Mouse (Mus musculus): ENCODE data around the gene Terf2. TPM values are rescaled to one million over a fixed set of nuclear protein-coding genes. Genes with fewer than 3 reads are reported as not detected.
A peak's percentile ranks its signal among the peaks of the same experiment; 100 is the strongest.
"Not testable (repeated sequence)": the region's sequence is repeated elsewhere in the genome, so short reads cannot be mapped to it uniquely, and the experiment has no call there.

Gene Terf2
- polyA plus RNA-seq, 1 experiment from 2014 or later = 6.9 TPM

DNA sequence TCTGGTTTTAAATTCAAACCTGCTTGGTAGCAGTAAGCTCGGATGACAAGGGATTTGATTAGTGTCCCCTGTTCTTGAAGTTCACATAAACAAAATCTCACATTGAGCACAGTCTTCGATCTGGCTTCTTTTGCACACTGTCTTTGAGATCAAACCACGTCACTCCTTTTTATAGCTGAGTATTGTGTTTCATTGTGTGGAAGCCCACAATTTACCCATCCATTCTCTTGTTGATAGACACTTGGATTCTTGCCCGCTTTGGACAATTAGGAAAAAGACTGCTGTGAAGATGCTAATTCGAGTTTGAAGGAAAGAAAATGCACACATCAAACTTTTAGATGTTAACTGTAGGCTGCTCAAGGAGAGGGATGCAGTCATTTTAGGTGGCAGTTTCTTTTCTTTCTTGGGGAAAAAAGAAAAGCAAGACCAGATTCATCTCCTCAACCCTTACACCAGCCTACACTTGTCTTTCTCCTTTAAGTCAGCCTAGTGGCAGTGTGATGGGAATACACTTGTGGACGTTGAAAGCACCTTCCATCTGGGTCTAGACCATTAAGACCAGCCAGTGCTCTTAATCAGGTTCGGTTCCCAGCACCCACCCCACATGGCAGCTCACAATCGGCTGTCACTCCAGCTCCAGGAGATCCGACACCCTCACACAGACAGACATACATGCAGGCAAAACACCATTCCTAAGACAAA, 14.4 kb upstream of the Terf2 start:
- DNase-seq (no peak), ATAC-seq (no peak)
- Histone ChIP-seq H3K27ac (ENCODE audit: low read depth) (no peak overlapping the region), H3K4me2 (ENCODE audit: low read depth, low read length) (no peak overlapping the region), H3K9me3 (ENCODE audit: low read length) (no peaks in the 10 kb centered on the region), H3K4me1 (ENCODE audit: insufficient read depth) (no peaks in the 10 kb centered on the region), H3K9ac (replicated peaks) (no peak overlapping the region), H3K4me3 (ENCODE audit: low read depth, low read length) (no peak overlapping the region), H3K36me3 (replicated peaks; ENCODE audit: insufficient read depth, low read length) (no peaks in the 10 kb centered on the region), H3K27me3 (ENCODE audit: insufficient read depth, low read length) (no peaks in the 10 kb centered on the region)
- no peak for TF ChIP-seq CTCF (IDR thresholded peaks at IDR 0.05; ENCODE audit: low read depth)
- WGBS (ENCODE audit: insufficient replicate concordance) = 70% methylated on average over 9 of the region's 9 CpGs

DNA sequence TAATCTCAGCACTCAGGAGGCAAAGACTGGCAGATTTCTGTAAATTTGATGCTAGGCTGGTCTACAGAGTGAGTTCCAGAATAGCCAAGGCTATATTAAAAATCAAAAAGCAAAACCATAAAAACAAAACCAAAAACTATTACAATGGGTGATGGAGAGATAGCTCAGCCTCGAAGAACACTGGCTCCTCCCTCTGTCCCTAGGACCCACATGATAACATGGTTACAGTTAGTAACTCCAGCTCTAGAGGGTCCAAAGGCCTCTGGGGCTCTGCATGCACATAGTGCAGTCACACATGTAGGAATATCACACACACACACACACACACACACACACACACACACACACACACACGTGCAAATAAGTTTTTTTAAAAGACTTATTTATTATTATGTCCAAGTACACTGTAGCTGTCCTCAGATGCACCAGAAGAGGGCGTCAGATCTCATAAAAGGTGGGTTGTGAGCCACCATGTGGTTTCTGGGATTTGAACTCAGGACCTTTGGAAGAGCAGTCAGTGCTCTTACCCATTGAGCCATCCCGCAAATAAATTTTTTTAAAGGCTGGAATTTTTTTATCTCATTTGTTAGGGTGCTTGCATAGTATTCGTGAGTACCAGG, 13.6 kb upstream of the Terf2 start:
- WGBS (ENCODE audit: insufficient replicate concordance) = 68% methylated on average over 5 of the region's 5 CpGs
- ATAC-seq = no peak
- no peak for TF ChIP-seq EP300 (IDR thresholded peaks at IDR 0.05; ENCODE audit: low read depth)
- no peak for TF ChIP-seq CTCF (IDR thresholded peaks at IDR 0.05; ENCODE audit: low read depth)

GRCm38 (mm10) chr8:107108978-107109720, 12.8 kb upstream of the Terf2 start:
- Histone ChIP-seq H3K27me3 (ENCODE audit: insufficient read depth, low read length) (no peaks in the 10 kb centered on the region), H3K9ac (replicated peaks) (no peak overlapping the region), H3K9me3 (ENCODE audit: low read length) (no peaks in the 10 kb centered on the region), H3K4me3 (ENCODE audit: low read depth, low read length) (no peak overlapping the region), H3K4me2 (ENCODE audit: low read depth, low read length) (0 out of 2 replicates have a peak overlapping the region, but pooled peaks have one; percentile 46), H3K36me3 (replicated peaks; ENCODE audit: insufficient read depth, low read length) (no peaks in the 10 kb centered on the region), H3K27ac (ENCODE audit: low read depth) (no peak overlapping the region), H3K4me1 (ENCODE audit: insufficient read depth) (no peaks in the 10 kb centered on the region)
- TF ChIP-seq CTCF (IDR thresholded peaks at IDR 0.05; ENCODE audit: low read depth) (no peak), EP300 (IDR thresholded peaks at IDR 0.05; ENCODE audit: low read depth) (no peak)
- ATAC-seq (peak; percentile 33; the same call in 1 of the 2 replicates), DNase-seq (no peak)
- WGBS (ENCODE audit: insufficient replicate concordance) = 75% methylated on average over 23 of the region's 23 CpGs

More for the DNA sequence above, 13.6 kb upstream of the Terf2 start:
- Histone ChIP-seq H3K4me3 (ENCODE audit: low read depth, low read length) (no peak overlapping the region), H3K9ac (replicated peaks) (no peak overlapping the region), H3K27me3 (ENCODE audit: insufficient read depth, low read length) (no peaks in the 10 kb centered on the region), H3K36me3 (replicated peaks; ENCODE audit: insufficient read depth, low read length) (no peaks in the 10 kb centered on the region), H3K9me3 (ENCODE audit: low read length) (no peaks in the 10 kb centered on the region), H3K27ac (ENCODE audit: low read depth) (no peak overlapping the region), H3K4me2 (ENCODE audit: low read depth, low read length) (no peak overlapping the region), H3K4me1 (ENCODE audit: insufficient read depth) (no peaks in the 10 kb centered on the region)
- DNase-seq = no peak

GRCm38 (mm10) chr8:107108089-107108488, 11.7 kb upstream of the Terf2 start:
- H3K27ac ChIP-seq (ENCODE audit: low read depth); H3K27me3 ChIP-seq (ENCODE audit: insufficient read depth, low read length); H3K36me3 ChIP-seq (replicated peaks; ENCODE audit: insufficient read depth, low read length); DNase-seq; H3K4me2 ChIP-seq (ENCODE audit: low read depth, low read length); H3K9ac ChIP-seq (replicated peaks); ATAC-seq; H3K9me3 ChIP-seq (ENCODE audit: low read length); H3K4me3 ChIP-seq (ENCODE audit: low read depth, low read length); H3K4me1 ChIP-seq (ENCODE audit: insufficient read depth): not testable (repeated sequence)
- 89% methylated on average over 5 of the region's 5 CpGs for WGBS (ENCODE audit: insufficient replicate concordance)

- 0 out of 2 replicates have a peak, but pooled peaks have one; percentile 40 for ATAC-seq
- no peaks in the 10 kb centered on the region for H3K36me3 ChIP-seq (replicated peaks; ENCODE audit: insufficient read depth, low read length)
- H3K4me2 ChIP-seq (ENCODE audit: low read depth, low read length) = no peak overlapping the region
- TF ChIP-seq CTCF (IDR thresholded peaks at IDR 0.05; ENCODE audit: low read depth) = peak; percentile 89
- TF ChIP-seq EP300 (IDR thresholded peaks at IDR 0.05; ENCODE audit: low read depth) = no peak
- H3K9me3 ChIP-seq (ENCODE audit: low read length) = no peaks in the 10 kb centered on the region
- peak; percentile 82 for DNase-seq
- H3K4me3 ChIP-seq (ENCODE audit: low read depth, low read length) = no peak overlapping the region
- 10% methylated on average over 4 of the region's 4 CpGs for WGBS (ENCODE audit: insufficient replicate concordance)
- H3K9ac ChIP-seq (replicated peaks) = no peak overlapping the region
- no peaks in the 10 kb centered on the region for H3K27me3 ChIP-seq (ENCODE audit: insufficient read depth, low read length)
- no peaks in the 10 kb centered on the region for H3K4me1 ChIP-seq (ENCODE audit: insufficient read depth)
- no peak overlapping the region for H3K27ac ChIP-seq (ENCODE audit: low read depth)
Measured at GRCm38 (mm10) chr8:107104547-107104946, 8.2 kb upstream of the Terf2 start.

GRCm38 (mm10) chr8:107100635-107101034, 4.3 kb upstream of the Terf2 start:
- H3K9me3 ChIP-seq (ENCODE audit: low read length) = no peaks in the 10 kb centered on the region
- TF ChIP-seq EP300 (IDR thresholded peaks at IDR 0.05; ENCODE audit: low read depth) (no peak), CTCF (IDR thresholded peaks at IDR 0.05; ENCODE audit: low read depth) (no peak)
- H3K27me3 ChIP-seq (ENCODE audit: insufficient read depth, low read length) = no peaks in the 10 kb centered on the region
- no peak overlapping the region for H3K27ac ChIP-seq (ENCODE audit: low read depth)
- peaks cover 4% of the 10 kb centered on the region; the same call in 1 of the 2 replicates for H3K4me1 ChIP-seq (ENCODE audit: insufficient read depth)
- 63% methylated on average over 2 of the region's 2 CpGs for whole genome bisulfite sequencing (ENCODE audit: insufficient replicate concordance)
- no peaks in the 10 kb centered on the region for H3K36me3 ChIP-seq (replicated peaks; ENCODE audit: insufficient read depth, low read length)
- no peak overlapping the region for H3K9ac ChIP-seq (replicated peaks)
- H3K4me3 ChIP-seq (ENCODE audit: low read depth, low read length) = no peak overlapping the region
- no peak overlapping the region for H3K4me2 ChIP-seq (ENCODE audit: low read depth, low read length)
- ATAC-seq (no peak), DNase-seq (no peak)

All from liver, postnatal 0 days (tissue).